9 mouse cellular contexts compared by ENCODE assay signal in the genomic region with DNA sequence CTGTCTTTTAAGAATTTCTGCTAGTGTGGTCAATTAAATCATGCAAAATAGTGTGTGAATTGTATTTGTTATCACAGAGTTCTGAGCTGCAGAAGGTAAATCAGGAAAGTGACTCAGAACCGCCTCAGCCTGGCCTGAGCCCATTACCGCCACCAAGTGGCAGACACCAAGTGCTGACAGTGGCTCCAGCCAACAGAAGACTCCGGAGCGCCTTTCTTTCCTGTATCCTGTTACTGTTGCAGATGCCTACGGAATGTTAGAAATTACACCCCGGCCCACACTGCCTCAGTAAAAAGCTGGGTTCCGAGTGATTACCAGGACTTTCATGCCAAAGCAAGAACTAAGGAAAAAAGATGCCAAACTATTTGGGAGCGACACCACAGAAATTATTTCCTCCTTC. TPM values are rescaled to one million over a fixed set of nuclear protein-coding genes. Genes with fewer than 3 reads are reported as not detected.
DNase-seq lines count a peak whose midpoint lies in the region; ATAC-seq lines count a peak whose summit lies in the region.
"Had no signal": no experiment of that assay in that cellular context is flagged by ENCODE, and none has a peak within 500 bp of the region (broad histone marks: within the 10 kb centered on the region; RNA-seq: fewer than 3 reads in every experiment).

No protein-coding gene starts in this region.

- peak; percentile 84 for ATAC-seq in activated CD4-positive, CD25-positive, alpha-beta regulatory T cell, adult 4 months
- peak; percentile 96 for ATAC-seq in common myeloid progenitor, adult 5-6 weeks (replicated peaks; ENCODE audit: low read depth, poor library complexity, severe bottlenecking)
- ATAC-seq in hindbrain, embryonic 16.5 days, result peak; percentile 88

- no peaks in the 10 kb centered on the region; the same call in 1 of the 2 replicates for H3K4me1 ChIP-seq in hindbrain, embryonic 16.5 days (ENCODE audit: control insufficient read depth, insufficient read depth, low read depth, low read length)

- H3K27ac ChIP-seq in hindbrain, embryonic 16.5 days (ENCODE audit: low read depth, low read length), result peak overlapping the region; percentile 31; the same call in 1 of the 2 replicates

- no peak overlapping the region for H3K9ac ChIP-seq in hindbrain, embryonic 16.5 days (ENCODE audit: low read depth, low read length)

- no peaks in the 10 kb centered on the region for H3K9me3 ChIP-seq in hindbrain, embryonic 16.5 days (ENCODE audit: control insufficient read depth, low read length)

- 17% methylated on average over 8 of the region's 8 CpGs for WGBS in hindbrain, embryonic 16.5 days

- no peaks in the 10 kb centered on the region for H3K27me3 ChIP-seq in hindbrain, embryonic 16.5 days (replicated peaks; ENCODE audit: control insufficient read depth, insufficient read depth, low read length)
- H3K27me3 ChIP-seq: megakaryocyte, embryonic 14.5 days had no signal

- H3K4me2 ChIP-seq in hindbrain, embryonic 16.5 days (ENCODE audit: low read length), result peak overlapping the region; percentile 2

- peak; percentile 16 to 36 for DNase-seq in gastrocnemius, adult 8-10 months (ENCODE audit: low spot score in 2 of 2)
- DNase-seq in layer of hippocampus, postnatal 25 days (ENCODE audit: extremely low spot score in 1 of 2, low spot score in 1 of 2), result peak; percentile 55 to 71
- DNase-seq in lung, postnatal 4 days, result peak; percentile 78 to 84
- peak; percentile 6 for DNase-seq in retina, postnatal 7 days (ENCODE audit: low read depth, low spot score)
- peak; percentile 26 for DNase-seq in urinary bladder, postnatal 10 days (ENCODE audit: low spot score)

- H3K36me3 ChIP-seq in hindbrain, embryonic 16.5 days (ENCODE audit: control insufficient read depth, insufficient read depth, low read length), result no peaks in the 10 kb centered on the region

- H3K4me3 ChIP-seq in hindbrain, embryonic 16.5 days (ENCODE audit: low read length), result no peak overlapping the region
- H3K4me3 ChIP-seq: megakaryocyte, embryonic 14.5 days had no signal

RNA-seq across cellular contexts. Expression of gene Ipcef1, which starts 23.9 kb away (rescaled TPM):
- polyA plus RNA-seq in activated CD4-positive, CD25-positive, alpha-beta regulatory T cell, adult 4 months (2017; shearing (Covaris generic)), result 10 to 100 TPM; 71.0 to 71.4 TPM
- 8.4 and 10.6 TPM in 2 replicates for total RNA-seq in common myeloid progenitor, adult 5-6 weeks (2017)
- under 1 TPM in 2 of 4 experiments, not detected in 2; 0.05 to 0.10 TPM for total RNA-seq in gastrocnemius, adult 8-10 months (2022)
- 2.0 and 2.9 TPM in 2 replicates for polyA plus RNA-seq in hindbrain, embryonic 16.5 days (2015; fragmentation: Nextera tagmentation; extraction: Ambion mirVana)
- 10 to 100 TPM; 15.3 to 19.5 TPM for total RNA-seq in layer of hippocampus, postnatal 25 days (2021)

Comparison
In these comparisons a context has a peak if more than half of its experiments do, and no peak if none do; other contexts are left out.
1. DNase-seq: peak in every context shown above with its lines; median percentile 81 in lung, postnatal 4 days; 63 in layer of hippocampus, postnatal 25 days; 26 in gastrocnemius, adult 8-10 months; 26 in urinary bladder, postnatal 10 days; 6 in retina, postnatal 7 days.